Comparison of ENCODE assay signal across 1 mouse cellular context in genomic region chr10:17776684-17777083, GRCm38 (mm10). TPM values are rescaled to one million over a fixed set of nuclear protein-coding genes. Genes with fewer than 3 reads are reported as not detected.
"Had no signal": no experiment of that assay in that cellular context is flagged by ENCODE, and none has a peak within 500 bp of the region (broad histone marks: within the 10 kb centered on the region; RNA-seq: fewer than 3 reads in every experiment).

No protein-coding gene starts in this region.

RNA-seq across cellular contexts. Expression of gene Txlnb, which starts 19.3 kb away (rescaled TPM):
- polyA plus RNA-seq: liver, adult 2 months had no signal
